Mouse (Mus musculus) lung, postnatal 14 days (tissue): ENCODE results near the gene Ssh2.

Experiments used
- DNase-seq: peaks from one replicate; pipeline ENCODE4 v3.0.0; 2021

The Ssh2 gene

DNA sequence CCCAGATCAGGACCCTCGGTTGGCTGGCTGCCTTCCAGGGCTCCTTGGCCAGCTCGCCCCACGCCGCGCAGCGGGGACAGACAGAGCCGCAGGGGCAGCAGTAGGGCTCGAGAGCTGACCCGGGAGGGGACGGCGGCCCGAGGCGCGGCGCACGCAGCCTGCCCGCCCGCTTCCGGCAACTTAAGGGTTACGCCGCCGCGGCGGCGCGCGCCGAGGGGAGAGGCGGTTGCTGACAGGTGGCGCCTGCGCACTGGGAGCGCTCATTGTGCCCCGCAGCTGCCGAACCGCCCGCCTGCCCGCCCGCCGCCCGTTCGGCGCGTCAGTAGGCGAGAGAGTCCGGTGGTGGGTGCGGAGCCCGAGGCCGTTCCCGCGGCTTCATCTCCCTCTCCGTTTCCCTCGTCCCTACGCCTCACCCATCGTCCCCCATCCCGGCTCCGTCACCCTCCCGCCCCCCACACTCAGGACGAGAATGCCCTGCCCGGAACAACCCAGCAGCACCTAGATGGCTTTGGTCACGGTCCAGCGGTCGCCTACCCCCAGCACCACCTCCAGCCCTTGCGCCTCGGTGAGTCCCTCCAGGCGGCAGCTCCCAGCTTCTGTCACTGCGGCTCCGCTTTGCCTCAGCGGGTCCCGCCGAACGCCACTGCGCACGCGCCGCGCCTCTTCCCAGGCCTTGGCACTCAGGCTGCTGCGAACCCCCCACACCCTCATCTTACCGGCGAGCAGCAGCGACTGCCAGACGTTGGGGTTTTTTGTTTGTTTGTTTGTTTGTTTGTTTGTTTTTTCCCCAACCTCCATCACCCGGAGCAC, at the start of gene Ssh2:
Gene Ssh2 (plus strand): TSS at position 337 of the 810 bp plus-strand sequence.
- peak; percentile 81 for DNase-seq

DNA sequence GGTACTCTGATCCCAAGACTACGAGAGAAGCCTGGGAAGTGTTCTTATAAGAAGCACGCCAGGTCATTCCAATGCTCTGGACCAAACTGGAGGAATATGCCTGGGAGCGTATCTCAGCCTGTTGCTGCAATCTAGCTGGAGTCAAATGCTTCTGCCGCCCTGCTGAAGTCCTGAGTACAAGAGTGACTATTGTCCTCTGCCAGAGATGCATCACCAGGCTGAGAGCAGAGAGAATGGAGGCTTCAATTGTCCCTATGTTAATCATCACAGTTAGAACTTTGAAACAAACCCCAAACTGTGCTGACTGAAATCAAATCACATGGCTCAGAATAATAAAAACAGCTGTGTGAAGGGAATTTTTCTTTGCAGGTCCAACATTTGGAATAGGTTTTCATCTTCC, 42.4 kb upstream of the Ssh2 start:
- no peak for DNase-seq

DNA sequence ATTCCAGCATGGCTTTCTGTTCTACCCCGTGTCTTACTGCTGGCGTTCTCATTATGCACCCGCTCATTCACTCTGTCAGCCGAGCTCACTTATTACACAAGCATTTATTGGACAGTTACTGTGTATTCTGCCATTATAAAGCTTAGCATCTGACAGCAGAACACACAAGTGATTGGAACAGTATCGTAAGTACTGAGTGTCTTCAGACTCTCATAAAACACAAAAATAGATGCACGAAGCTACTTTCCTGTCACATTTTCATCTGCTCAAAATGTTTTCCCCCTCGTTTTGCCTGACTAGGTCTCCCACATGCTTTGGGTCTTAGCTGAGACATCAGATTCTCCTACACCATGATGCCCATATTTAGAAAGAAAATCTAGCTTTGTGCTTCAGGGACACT, 41.6 kb upstream of the Ssh2 start:
- no peak for DNase-seq

DNA sequence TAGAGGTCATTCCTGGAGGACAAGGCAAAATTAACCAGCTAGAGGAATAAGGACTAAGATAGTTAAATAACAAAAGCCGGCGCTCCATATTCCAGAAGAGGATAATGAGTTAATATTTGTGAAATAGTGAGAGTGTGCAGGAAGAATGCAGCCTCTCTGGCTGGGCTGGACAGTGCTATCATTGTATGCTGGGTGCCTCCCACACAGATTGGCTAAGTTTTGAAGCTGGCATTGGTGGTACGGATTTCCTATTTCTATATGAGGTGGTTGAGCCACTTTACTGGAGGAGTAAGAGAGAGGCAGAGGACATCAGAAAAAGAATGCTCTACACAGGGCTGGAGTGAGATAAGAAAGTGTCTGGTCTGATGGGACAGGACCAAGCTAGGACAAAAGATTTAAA, 36.3 kb upstream of the Ssh2 start:
- no peak for DNase-seq

DNA sequence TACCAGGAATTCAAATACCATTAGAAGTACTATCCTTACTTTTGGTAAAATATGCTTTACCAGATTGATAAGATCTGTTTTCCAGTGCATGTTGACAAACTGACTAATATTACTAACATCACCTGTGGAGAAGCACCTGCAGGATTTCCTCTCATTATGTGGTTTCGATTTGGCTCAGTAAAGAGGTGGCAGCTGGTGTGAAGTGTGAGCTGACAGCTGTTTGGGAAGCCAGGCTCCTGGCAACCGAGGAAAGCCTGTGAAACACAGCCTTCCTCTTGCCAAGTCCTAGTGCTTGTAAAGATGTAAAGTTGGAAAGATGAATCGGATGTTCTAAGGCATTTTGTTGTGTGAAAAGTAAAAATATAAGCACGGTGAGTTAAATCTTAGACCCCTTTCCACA, 35.2 kb upstream of the Ssh2 start:
- DNase-seq, result no peak

DNA sequence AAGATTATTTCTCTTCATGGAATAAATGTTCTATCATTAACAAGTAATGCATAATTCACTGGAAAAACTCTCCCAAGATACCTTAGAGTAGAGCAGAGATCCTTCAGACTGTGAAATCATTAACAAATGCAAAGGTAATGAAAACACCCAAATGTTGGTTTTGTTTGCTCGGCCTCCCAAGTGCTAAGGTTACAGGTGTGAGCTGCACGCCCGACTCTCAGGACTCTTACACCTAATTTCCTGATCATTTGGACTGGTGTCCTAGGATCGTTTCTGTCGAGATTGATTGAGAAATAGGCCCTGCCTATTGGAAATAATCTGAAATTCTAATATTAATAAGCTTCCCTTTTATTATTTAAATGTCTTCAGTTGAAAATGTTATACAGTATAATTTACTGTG, 34.6 kb upstream of the Ssh2 start:
- DNase-seq, result no peak

DNA sequence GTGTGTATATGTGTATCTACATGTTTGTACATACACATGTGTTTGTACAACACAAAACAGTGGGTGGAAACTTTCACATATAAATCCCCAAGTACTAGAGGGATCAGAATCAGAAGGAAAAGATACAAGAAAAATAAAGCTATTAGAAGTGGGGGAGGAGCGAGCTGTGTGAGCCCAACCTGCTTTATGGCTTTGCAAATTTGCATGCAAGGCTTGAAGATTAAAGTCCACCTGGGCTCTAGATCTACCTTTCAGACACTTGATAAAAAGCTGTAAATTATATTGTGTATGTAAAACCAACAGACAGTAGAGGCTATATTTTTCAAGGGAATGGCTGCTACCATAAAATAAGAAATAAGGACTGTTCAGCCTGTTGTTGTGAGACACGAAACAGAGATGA, 34.0 kb upstream of the Ssh2 start:
- DNase-seq, result no peak

DNA sequence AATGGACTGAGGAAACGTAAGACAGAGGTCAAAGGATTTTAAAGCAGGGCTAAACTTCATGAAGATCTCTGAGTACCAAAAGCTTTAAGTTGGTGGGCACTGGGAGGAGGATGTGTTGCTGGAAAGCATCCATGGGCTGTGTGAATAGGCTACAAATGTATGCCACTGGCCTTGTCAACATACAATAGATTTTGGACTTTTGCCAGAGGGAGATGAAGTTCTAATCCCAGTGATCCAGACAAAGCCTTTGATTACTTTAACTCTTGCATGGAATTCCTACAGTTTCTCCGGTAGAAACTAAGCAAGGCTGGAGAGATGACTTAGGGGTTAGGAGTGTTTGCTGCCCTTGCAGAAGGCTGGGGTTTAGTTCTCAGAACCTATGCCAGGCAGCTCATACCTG, 33.5 kb upstream of the Ssh2 start:
- DNase-seq, result no peak

DNA sequence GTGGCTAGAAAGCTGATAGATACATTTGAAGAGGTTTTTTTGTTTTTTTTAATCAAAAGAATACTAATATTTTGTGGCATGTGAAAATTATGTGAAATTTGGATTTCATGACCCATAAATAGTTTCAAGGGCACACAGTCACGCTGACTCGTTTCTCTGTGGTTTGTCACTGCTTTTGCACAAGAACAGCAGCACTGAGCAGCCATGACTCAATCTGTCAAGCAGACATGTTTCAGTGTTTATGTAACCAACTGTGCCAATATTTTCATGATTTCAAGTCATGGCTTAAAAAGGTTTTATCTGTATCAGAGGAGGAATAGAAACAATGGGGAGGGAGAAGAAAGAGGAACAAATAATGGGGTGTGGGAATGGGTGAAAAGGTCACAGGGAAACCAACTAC, 31.2 kb upstream of the Ssh2 start:
- DNase-seq, result no peak

DNA sequence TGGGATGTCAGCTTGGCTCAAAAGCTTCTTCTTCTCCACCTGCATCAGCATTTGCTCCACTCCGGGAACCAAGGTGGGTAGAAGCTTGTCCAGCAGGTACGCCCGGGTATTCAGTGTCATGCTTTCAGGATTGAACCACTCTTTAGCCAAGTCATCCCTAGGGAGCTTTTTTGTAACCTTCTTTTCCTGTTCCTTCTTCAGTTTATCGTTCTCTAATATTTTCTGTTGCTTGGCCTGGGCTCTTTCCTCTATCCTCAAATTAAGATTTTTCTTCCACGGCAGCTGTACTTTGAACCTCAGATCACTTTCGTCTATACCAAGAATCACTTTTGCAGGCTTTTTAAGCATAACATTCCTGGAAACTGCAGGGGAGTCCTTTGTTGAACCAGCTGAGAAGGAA, 27.2 kb upstream of the Ssh2 start, which contains the start of gene Efcab5:
Gene Efcab5 (minus strand): TSS at position 101 of the 400 bp plus-strand sequence.
- DNase-seq, result no peak

DNA sequence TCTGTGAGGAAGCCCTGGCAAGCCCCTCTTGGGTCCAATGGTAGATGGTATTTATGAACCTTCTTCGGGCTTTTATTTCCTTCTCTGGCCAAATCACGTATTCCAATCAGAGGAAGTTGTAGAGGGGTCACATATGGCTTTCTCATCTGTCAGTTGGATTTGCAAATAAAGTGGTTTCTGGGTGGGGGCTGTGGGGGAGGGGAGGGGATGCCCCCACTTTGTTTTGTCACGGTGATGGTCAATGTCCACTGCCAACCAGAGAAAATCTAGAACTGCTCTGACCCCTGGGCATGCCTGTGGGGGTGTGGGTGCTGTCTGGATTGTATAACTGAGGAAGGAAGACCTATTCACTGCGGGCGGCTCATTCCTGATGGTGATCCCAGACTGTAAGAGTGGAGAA, 22.7 kb upstream of the Ssh2 start:
- no peak for DNase-seq

DNA sequence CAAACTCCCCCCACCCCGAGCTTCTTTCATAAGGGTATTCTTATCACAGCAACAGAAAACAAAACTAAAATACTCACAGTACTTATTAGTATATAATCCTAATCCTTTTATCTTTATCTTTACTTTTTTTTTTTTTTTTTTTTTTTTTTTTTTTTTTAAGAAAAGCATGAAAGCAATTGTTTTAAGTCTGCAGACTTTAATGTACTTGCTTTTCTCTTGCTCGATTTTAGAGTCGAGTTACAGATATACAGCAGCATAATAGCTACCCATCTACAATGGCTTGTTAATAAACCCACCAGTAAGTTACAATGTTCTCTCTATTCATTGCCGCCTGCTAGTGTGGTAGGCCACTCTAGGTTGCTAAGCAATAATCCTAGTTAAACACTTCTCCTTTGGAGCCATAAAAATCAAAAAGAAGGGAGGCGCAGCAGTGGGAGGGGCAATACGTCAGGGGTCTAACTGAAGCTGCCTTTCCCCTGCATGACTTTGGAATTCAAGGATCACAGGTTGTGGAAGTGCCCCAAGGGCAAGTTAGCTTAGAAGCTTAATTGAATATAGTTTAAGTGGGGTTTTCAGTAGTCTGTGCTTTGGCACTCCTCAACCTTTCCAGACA, 22.0 kb upstream of the Ssh2 start:
- DNase-seq, result no peak

DNA sequence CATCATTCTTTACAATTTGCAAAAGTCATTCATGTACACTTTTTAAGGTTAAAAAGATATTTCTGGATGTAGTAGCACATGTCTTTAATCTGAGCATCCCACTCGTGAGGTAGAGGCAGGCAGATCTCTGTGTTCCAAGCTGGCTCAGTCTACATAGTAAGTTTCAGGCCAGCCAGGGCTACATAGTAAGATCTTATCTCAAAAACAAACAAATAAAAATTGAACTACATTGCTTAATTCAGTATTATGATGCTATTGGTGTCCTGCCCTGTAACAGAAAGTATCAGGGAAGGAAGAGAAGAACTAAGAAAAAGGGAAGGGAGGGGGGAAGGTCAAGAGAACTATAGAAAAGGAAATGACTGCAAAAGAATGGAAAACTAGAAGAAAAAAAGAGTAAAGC, 21.3 kb upstream of the Ssh2 start:
- DNase-seq, result no peak

DNA sequence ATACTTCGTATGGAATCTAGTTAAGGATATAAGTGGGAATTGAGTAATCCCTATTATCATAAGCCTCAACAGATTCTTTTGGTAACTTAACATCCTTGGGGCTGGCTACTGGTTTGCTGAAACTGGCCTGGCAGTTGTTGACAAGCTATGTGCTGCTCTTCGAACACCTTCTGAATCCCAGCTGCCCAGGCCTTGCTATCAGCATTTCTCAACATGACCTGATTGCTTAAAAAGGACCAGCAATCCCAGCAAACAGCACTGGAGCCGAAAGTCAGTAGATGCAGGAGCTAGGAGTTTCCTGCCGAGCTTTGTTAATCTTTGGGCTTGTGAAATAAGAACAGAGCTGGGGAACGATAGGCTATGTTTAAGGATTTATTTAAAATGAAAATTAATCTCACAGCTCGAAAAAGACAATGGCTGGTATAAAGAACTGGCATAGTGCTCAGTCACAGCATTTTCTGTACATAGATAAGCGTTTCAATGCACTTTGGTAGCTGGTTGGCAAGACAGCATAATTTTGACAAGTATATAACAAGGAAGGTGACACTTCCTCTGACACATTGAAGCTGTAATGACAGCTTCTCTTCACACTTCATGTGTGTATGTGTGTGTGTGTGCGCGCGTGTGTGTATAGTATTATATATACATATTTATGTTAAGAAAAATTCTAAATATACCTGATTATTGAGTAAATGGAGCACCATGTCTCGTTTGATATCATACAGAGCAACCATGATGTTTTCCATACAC, 20.6 kb upstream of the Ssh2 start:
- no peak for DNase-seq

DNA sequence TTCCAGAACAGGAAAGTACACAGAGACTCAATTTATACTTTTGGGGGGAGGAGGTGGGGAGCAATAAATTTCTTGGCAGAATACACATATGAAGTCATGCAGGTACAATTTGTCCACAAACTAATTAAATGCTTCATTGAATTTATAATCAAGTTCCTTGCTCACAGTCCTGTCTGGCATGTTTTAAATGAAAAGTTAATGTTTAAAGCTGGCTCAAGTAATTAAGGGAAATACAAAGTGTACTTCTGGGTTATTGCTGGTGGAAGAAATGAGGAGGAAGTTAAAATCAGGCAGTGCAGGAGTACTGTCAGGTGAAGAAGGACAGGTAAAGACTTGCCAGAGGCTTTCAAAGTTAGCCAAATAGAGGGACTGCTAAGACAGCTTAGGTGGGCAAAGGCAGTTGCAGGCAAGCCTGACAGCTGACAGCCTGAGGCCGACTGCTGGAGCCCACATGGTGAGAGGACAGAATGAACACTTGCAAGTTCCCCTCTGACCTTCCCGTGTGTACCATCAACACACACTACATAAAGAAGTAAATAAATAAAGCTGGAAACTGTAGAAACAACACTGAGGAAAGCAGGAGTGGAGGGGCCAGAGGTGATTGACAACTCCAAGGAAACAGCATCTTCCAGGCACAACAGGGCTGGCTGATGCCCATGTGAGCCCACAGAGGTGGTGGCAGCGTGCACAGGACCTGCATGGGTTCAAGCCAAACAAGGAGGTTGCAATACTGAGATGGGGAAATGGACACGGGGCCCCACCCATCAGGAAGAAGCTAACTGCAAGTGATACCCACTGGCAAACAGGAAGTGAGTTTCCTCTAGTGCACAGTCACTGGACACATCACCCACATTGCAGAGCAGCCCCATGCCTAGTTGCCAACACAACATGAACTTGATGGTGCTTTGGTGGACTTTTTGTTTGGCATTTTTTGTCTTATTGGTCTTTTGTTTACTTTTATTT, 19.6 kb upstream of the Ssh2 start:
- DNase-seq, result peak; percentile 31

DNA sequence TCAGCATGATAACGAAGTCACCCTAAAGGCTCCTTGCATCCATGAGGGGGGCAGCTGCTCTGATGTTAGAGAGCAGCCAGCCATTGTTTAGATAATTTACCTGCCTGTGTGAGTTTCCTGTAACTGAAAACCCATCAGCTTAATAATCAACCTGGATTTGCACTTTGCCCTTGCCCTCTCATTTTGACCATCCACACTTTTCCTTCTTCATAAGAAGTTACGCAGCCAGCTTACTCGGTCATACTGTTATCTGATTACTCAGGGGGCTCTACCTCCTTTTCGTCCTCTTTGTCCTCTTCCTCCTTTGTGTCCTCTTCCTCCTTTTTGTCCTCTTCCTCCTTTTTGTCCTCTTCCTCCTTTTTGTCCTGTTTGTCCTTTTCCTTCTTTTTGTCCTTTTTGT, 16.5 kb upstream of the Ssh2 start:
- DNase-seq, result no peak

DNA sequence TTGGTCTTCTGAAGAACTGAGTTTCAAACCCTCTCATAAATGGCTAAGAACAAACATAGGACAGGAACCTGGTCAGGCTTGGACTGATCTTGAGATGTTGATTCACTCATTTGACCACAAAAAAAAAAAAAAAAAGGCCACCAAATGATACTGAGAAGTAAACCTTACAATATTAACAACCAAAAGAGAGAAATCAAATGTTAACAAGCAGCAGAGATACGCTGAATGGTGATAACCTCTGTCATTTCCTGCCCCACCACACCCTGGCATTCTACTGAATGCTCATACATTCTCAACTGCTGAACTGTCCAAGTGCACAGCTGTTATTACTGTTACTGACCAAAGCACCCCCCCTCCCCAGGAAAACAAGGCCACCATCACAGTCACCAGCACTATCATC, 15.4 kb upstream of the Ssh2 start:
- no peak for DNase-seq

DNA sequence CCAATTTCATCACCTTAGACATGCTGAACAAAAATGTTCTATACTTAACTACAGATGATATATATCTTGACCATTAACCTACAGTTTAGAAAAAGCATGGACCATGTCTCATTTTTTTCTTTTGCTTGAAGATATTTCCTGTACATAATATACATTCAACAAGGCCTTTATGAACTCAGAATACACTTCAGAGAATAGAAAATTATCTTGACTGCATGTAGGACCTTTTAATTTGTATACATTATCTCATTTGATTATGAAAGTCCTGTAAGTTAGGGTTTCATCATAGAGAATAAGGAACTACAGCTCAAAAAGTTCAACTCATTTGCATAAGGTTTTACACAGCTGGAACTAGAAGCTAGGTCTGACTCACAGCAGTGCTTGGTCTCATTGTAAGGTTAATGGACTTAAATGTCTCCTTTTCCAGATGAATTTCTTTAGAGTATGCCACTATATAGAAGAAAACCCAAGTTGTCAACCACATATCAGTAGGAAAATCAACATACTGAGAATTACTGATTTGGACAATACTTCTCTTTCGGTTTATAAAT, 1.9 kb upstream of the Ssh2 start:
- DNase-seq, result no peak

DNA sequence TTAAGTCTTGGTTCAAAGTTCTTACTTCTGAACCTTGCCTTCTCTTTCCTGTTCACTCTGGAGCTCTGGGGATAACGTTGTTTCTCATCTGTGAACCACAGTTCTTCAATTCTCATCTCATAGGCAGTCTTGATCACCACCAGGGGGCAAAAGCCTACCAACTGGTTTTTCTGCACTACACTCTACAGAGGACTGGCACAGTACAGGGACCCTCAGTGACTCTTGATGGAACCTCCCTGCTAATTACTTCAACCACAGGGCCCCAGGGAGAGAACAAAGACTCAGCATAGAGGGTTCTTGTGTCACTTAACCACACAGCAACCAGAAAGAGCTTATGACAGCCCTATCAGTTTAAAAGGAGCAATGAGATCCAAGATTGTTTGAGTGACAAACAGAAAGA, 1.3 kb upstream of the Ssh2 start:
- DNase-seq, result peak; percentile 68

DNA sequence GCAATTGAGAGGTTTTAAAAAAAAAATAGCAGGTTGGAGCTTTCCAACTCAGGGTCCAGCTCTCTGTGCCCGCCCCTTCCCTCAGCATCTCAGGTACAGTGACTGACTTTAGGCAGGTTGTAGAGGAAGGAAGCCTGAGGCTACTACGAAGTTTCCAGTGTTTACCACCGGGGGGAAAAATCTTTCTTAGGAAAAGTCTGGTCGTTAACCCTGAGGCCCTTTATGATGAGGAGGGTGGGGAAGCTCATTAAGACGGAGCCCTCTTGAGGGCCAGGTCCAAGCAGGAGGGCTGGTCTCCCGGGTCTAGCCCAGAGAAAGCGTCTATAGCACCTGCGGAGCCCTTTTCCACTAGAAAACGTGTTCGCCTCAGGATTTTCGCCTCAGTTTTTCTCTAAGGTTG, 604 bp upstream of the Ssh2 start:
- no peak for DNase-seq

DNA sequence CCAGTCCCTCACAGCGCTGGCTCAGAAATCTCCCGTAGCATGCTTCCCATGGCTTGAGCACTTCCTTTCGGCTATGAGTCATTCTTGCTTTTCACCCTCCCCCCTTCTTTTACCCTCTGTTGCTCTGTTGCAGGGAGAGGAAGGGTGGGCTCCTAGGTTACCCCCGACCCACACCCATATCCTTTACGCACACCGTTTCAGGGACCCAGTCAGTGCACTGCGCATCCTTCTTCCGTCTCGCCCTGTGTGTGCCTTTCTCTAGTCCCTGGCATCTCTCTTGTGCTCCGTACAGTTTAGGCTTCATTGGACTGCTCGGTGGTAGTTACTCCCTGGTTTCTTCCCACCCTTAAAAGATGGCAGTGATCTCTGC, 659 bp downstream of the Ssh2 start:
- DNase-seq, result no peak

DNA sequence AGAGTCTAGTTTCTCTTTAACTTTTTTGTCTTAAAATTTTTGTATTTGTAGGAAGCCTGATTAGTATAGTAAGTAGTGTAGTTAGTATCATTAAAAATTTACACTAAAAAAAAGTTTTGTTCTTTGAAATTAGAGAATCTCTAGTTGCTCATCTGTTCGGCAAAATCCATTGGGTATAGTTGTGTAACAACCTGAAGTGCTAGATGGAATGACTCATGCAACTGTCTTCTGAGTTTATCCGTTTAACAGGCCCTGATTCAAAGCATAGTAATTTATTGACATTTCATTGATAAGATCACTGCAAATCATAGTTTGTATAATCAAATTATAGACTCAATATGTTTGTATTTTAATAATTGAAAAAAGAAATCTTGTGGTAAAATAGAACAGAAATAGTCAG, 14.7 kb downstream of the Ssh2 start:
- no peak for DNase-seq

DNA sequence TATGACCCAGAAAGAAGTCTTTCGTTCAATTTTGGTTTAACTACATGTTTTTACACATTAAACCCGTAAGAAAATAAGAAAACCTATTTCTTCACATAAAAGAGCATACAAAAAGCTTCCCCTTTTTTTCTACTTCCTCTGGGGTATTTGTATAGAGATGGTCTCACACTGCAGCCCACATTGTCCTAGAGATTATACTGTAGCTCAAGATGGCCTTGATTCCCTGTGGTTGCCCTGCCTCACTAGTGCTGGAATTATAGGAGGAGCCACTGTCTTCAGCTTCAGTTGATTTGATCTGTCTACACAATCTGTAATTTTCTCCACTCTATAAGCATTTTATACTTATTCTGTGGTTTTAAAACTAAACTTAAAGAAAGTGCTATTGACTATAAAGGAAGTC, 15.4 kb downstream of the Ssh2 start:
- DNase-seq, result no peak
